Mouse (Mus musculus): ENCODE results near the gene Gm10282. TPM values are rescaled to one million over a fixed set of nuclear protein-coding genes. Genes with fewer than 3 reads are reported as not detected.

Gene Gm10282
- polyA plus RNA-seq, 1 experiment from 2014 or later, result 30.4 TPM

DNA sequence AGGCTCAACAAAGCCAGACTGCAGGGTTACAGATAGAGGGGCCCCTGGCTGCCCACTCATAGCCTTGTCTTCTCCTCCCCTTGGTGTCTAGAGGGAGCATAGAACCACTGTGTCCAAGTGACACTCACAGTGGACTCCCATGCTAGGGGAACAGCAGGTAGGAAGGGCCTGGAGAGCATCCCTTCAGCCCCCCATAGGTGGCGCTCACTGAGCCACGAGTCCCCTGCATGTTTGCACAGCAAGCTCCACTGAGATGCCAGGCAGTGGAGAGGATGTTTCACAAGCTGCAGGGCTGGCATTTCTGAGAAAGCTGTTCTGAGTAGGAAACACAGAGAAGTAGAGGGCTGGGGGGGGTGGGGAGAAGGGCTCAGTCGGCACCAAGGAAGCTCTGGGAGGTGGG lies 32.7 kb downstream of the Gm10282 start:
- Histone ChIP-seq H3K27me3 (ENCODE audit: control insufficient read depth, insufficient read depth, low read length) (no peaks in the 10 kb centered on the region), H3K9me3 (replicated peaks; ENCODE audit: control insufficient read depth, low read length) (no peaks in the 10 kb centered on the region), H3K4me3 (ENCODE audit: low read length) (no peak overlapping the region), H3K9ac (ENCODE audit: low read length) (no peak overlapping the region), H3K27ac (ENCODE audit: low read length) (no peak overlapping the region), H3K36me3 (ENCODE audit: control insufficient read depth, insufficient read depth) (no peaks in the 10 kb centered on the region), H3K4me1 (ENCODE audit: control insufficient read depth, insufficient read depth, low read length) (peaks cover 10% of the 10 kb centered on the region; the same call in 1 of the 2 replicates), H3K4me2 (ENCODE audit: low read depth, low read length) (no peak overlapping the region)
- ATAC-seq (replicated peaks; ENCODE audit: extremely low read depth, insufficient read depth, low FRiP score), result 0 out of 2 replicates have a peak, but pooled peaks have one; percentile 21
- WGBS, result 16% methylated on average over 3 of the region's 3 CpGs

DNA sequence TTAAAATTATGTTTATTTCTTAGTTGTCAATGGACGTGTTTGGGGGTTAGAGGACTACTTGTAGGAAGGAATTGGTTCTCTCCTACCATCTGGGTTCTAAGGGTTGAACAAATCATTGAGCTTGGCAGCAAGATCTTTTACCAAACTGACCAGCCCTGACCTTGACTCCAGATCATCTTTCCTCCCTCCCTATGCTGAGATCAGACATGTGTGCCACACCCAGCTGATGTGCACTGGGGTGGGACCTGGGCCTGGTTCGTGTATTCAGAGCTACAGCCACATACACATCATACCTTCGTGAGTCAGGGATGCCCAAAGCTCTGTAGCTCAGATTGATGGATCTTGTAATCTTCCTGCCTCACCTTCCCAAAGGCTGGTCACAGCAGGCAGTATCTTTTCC lies 33.4 kb downstream of the Gm10282 start:
- Histone ChIP-seq H3K4me3 (ENCODE audit: low read length) (no peak overlapping the region), H3K9me3 (replicated peaks; ENCODE audit: control insufficient read depth, low read length) (no peaks in the 10 kb centered on the region), H3K27me3 (ENCODE audit: control insufficient read depth, insufficient read depth, low read length) (no peaks in the 10 kb centered on the region), H3K9ac (ENCODE audit: low read length) (no peak overlapping the region), H3K36me3 (ENCODE audit: control insufficient read depth, insufficient read depth) (no peaks in the 10 kb centered on the region), H3K27ac (ENCODE audit: low read length) (no peak overlapping the region), H3K4me2 (ENCODE audit: low read depth, low read length) (no peak overlapping the region), H3K4me1 (ENCODE audit: control insufficient read depth, insufficient read depth, low read length) (peaks cover 7% of the 10 kb centered on the region; the same call in 1 of the 2 replicates)
- ATAC-seq (replicated peaks; ENCODE audit: extremely low read depth, insufficient read depth, low FRiP score), result no peak
- 74% methylated on average over 3 of the region's 3 CpGs for WGBS

DNA sequence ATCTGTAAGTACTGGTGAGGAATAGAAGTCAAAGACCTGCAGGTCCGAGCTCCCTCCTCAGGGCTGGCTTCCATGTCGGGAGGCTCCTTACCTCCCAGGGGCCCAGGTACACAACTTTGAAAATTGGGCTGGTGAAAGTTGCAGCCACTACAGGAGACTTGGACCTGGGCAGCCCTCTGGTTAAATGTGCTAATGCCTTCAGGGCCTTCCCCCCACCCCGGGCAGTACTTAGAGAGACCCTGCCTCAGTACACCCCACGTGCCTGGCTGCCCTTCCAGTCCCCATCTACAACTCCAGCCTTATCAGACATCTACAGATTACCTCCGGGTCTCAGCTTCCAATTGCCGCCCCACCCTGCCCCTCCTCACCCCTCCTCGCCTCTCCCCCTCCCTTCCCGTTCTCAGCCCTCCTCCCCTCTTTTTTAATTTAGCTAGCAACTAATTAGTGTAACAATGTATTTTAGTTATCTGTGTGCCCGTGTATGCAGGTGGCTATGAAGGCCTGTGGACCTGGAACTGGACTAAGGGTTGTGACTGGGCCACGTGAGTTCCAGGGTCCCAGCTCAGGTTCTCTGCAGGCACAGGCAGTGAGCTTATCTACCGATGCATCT lies 33.9 kb downstream of the Gm10282 start:
- H3K4me3 ChIP-seq (ENCODE audit: low read length), result no peak overlapping the region
- no peak for ATAC-seq (replicated peaks; ENCODE audit: extremely low read depth, insufficient read depth, low FRiP score)
- no peaks in the 10 kb centered on the region for H3K9me3 ChIP-seq (replicated peaks; ENCODE audit: control insufficient read depth, low read length)
- H3K9ac ChIP-seq (ENCODE audit: low read length), result no peak overlapping the region
- no peak overlapping the region for H3K4me2 ChIP-seq (ENCODE audit: low read depth, low read length)
- peaks cover 7% of the 10 kb centered on the region; the same call in 1 of the 2 replicates for H3K4me1 ChIP-seq (ENCODE audit: control insufficient read depth, insufficient read depth, low read length)
- no peaks in the 10 kb centered on the region for H3K27me3 ChIP-seq (ENCODE audit: control insufficient read depth, insufficient read depth, low read length)
- 66% methylated on average over 11 of the region's 11 CpGs for WGBS
- H3K36me3 ChIP-seq (ENCODE audit: control insufficient read depth, insufficient read depth), result no peaks in the 10 kb centered on the region
- H3K27ac ChIP-seq (ENCODE audit: low read length), result no peak overlapping the region

DNA sequence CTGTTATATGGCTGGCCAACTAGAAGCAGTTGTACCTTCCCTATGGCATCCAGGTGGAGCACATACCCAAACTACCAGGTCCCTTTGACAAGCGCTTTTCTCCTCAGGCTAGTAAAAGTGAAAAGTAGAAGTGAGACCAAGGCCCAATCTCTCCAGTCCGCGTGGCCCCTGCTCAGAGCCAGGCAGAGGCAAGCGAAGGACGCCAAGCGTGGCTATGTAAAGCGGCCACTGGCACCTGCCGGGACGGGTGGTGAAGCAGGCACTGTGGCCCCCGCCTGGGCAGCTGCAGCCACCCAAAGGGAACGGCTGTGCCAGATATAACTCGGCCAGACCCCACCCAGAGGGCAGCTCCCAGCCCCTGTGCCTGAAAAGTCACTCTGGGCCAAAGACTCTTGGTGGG lies 34.5 kb downstream of the Gm10282 start:
- Histone ChIP-seq H3K9me3 (replicated peaks; ENCODE audit: control insufficient read depth, low read length) (no peaks in the 10 kb centered on the region), H3K4me1 (ENCODE audit: control insufficient read depth, insufficient read depth, low read length) (peaks cover 7% of the 10 kb centered on the region; the same call in 1 of the 2 replicates), H3K27me3 (ENCODE audit: control insufficient read depth, insufficient read depth, low read length) (no peaks in the 10 kb centered on the region), H3K4me2 (ENCODE audit: low read depth, low read length) (no peak overlapping the region), H3K9ac (ENCODE audit: low read length) (no peak overlapping the region), H3K27ac (ENCODE audit: low read length) (no peak overlapping the region), H3K4me3 (ENCODE audit: low read length) (no peak overlapping the region), H3K36me3 (ENCODE audit: control insufficient read depth, insufficient read depth) (no peaks in the 10 kb centered on the region)
- ATAC-seq (replicated peaks; ENCODE audit: extremely low read depth, insufficient read depth, low FRiP score), result no peak
- WGBS, result 87% methylated on average over 12 of the region's 12 CpGs

DNA sequence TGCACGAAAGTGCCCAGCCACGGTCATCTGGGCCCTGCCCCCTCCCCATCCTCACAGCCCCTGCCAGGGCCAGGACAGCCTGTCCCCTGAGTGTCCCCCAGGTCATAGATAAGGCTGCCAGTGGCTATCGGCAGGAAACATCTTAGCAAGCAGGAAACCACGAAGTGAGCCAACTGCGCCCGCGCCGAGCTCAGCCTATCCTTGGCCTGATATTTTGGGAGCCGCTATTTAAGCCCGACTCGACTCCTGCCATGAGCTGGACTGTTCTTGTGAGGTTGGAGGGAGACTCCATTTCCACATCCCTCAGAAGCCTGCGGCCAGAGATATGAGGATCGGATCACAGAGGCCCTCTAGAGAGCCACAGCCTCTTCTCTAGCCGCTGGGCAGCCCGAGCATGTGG lies 36.7 kb downstream of the Gm10282 start:
- Histone ChIP-seq H3K36me3 (ENCODE audit: control insufficient read depth, insufficient read depth) (no peaks in the 10 kb centered on the region), H3K27ac (ENCODE audit: low read length) (peak overlapping the region; percentile 87), H3K27me3 (ENCODE audit: control insufficient read depth, insufficient read depth, low read length) (no peaks in the 10 kb centered on the region), H3K4me1 (ENCODE audit: control insufficient read depth, insufficient read depth, low read length) (peaks cover 7% of the 10 kb centered on the region; the same call in 1 of the 2 replicates), H3K9me3 (replicated peaks; ENCODE audit: control insufficient read depth, low read length) (no peaks in the 10 kb centered on the region), H3K9ac (ENCODE audit: low read length) (peak overlapping the region; percentile 32), H3K4me3 (ENCODE audit: low read length) (no peak overlapping the region), H3K4me2 (ENCODE audit: low read depth, low read length) (peak overlapping the region; percentile 33; the same call in 1 of the 2 replicates)
- WGBS, result 47% methylated on average over 15 of the region's 15 CpGs
- peak; percentile 87 for ATAC-seq (replicated peaks; ENCODE audit: extremely low read depth, insufficient read depth, low FRiP score)

DNA sequence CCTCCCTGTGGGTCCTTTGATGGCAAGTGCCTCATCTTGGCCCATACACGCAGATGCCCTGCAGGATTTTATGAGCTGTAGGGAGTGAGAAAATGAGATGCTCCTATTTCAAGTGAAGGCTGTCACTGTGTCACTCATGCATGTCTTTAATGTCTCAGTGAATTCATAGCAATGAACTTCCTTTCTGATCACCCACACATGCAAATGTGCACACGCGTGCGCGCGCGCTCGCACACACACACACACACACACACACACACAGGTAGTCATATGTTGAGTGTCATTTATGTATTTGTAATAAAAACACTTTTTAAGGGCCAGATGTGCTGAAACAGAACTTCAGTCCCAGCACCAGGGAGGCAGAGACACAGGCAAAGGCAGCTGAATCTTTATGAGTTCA lies 38.0 kb downstream of the Gm10282 start:
- WGBS, result 99% methylated on average over 8 of the region's 8 CpGs
- Histone ChIP-seq H3K9me3 (replicated peaks; ENCODE audit: control insufficient read depth, low read length) (no peaks in the 10 kb centered on the region), H3K27me3 (ENCODE audit: control insufficient read depth, insufficient read depth, low read length) (no peaks in the 10 kb centered on the region), H3K4me1 (ENCODE audit: control insufficient read depth, insufficient read depth, low read length) (peaks cover 7% of the 10 kb centered on the region; the same call in 1 of the 2 replicates), H3K4me3 (ENCODE audit: low read length) (no peak overlapping the region), H3K9ac (ENCODE audit: low read length) (no peak overlapping the region), H3K36me3 (ENCODE audit: control insufficient read depth, insufficient read depth) (no peaks in the 10 kb centered on the region), H3K27ac (ENCODE audit: low read length) (no peak overlapping the region), H3K4me2 (ENCODE audit: low read depth, low read length) (no peak overlapping the region)
- no peak for ATAC-seq (replicated peaks; ENCODE audit: extremely low read depth, insufficient read depth, low FRiP score)

DNA sequence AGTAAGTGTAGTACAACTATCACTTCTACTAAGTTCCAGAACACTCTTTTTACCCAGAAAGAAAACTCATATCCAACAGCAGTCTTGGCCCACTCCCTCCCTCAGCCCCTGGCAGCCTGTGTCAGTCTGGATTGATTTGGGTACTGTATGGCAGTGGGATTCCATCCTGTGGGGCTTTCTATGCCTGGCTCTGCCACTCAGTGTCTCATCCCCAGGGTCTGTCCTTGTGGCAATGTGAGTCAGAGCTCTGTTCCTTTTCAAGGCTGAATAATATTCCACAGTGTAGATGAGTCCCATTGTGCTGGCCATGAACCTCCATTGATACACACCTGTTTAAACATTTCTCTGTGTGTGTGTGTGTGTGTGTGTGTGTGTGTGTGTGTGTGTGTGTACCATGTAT lies 38.4 kb downstream of the Gm10282 start:
- Histone ChIP-seq H3K9ac (ENCODE audit: low read length) (no peak overlapping the region), H3K9me3 (replicated peaks; ENCODE audit: control insufficient read depth, low read length) (no peaks in the 10 kb centered on the region), H3K4me1 (ENCODE audit: control insufficient read depth, insufficient read depth, low read length) (peaks cover 7% of the 10 kb centered on the region; the same call in 1 of the 2 replicates), H3K36me3 (ENCODE audit: control insufficient read depth, insufficient read depth) (no peaks in the 10 kb centered on the region), H3K4me2 (ENCODE audit: low read depth, low read length) (no peak overlapping the region), H3K27me3 (ENCODE audit: control insufficient read depth, insufficient read depth, low read length) (no peaks in the 10 kb centered on the region), H3K27ac (ENCODE audit: low read length) (no peak overlapping the region), H3K4me3 (ENCODE audit: low read length) (no peak overlapping the region)
- no peak for ATAC-seq (replicated peaks; ENCODE audit: extremely low read depth, insufficient read depth, low FRiP score)

DNA sequence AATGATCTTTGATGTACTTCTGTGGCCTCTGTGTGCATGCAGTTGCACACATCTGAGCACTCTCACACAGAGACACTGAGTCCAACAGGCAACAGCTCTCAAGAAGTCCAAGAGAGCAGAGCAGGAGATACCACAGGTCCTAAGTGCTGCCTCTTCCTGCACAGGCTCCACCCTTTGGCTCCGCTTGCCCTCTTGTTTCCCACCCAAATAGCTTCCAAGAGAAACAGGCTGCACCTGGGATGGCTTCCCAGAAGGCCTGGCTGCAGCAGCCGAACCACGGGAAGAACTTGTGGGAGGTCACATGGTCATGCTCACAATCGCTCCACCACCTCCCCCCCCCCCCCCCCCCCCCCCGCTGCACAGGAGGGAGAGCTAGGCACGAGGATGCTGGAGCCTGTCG lies 39.7 kb downstream of the Gm10282 start:
- no peak overlapping the region for H3K9ac ChIP-seq (ENCODE audit: low read length)
- H3K4me3 ChIP-seq (ENCODE audit: low read length), result no peak overlapping the region
- H3K9me3 ChIP-seq (replicated peaks; ENCODE audit: control insufficient read depth, low read length), result no peaks in the 10 kb centered on the region
- 36% methylated on average over 6 of the region's 7 CpGs for WGBS
- no peak for ATAC-seq (replicated peaks; ENCODE audit: extremely low read depth, insufficient read depth, low FRiP score)
- no peak overlapping the region for H3K4me2 ChIP-seq (ENCODE audit: low read depth, low read length)
- peaks cover 18% of the 10 kb centered on the region for H3K4me1 ChIP-seq (ENCODE audit: control insufficient read depth, insufficient read depth, low read length)
- no peaks in the 10 kb centered on the region for H3K36me3 ChIP-seq (ENCODE audit: control insufficient read depth, insufficient read depth)
- no peak overlapping the region for H3K27ac ChIP-seq (ENCODE audit: low read length)
- H3K27me3 ChIP-seq (ENCODE audit: control insufficient read depth, insufficient read depth, low read length), result no peaks in the 10 kb centered on the region

DNA sequence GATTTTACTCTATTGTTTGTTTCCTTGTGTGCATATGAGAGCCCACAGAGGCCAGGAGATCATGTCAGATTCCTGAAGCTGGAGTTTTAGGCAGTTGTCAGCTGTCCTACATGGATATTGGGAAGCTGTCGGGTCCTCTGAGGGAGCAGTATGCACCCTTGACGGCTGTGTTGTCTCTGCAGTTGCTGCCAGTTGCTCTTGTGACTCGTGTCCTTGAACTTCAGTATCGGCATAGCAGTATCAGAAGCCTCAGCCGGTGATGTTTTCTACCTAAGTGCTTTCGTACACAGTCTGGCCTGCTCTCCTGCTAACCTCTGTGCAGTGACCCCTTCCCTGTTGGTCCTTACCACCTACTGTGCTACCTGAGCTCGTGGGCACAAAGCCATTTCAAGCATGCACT lies 41.6 kb downstream of the Gm10282 start:
- Histone ChIP-seq H3K9me3 (replicated peaks; ENCODE audit: control insufficient read depth, low read length) (no peaks in the 10 kb centered on the region), H3K4me1 (ENCODE audit: control insufficient read depth, insufficient read depth, low read length) (peaks cover 15% of the 10 kb centered on the region), H3K4me2 (ENCODE audit: low read depth, low read length) (no peak overlapping the region), H3K27ac (ENCODE audit: low read length) (no peak overlapping the region), H3K4me3 (ENCODE audit: low read length) (no peak overlapping the region), H3K9ac (ENCODE audit: low read length) (no peak overlapping the region), H3K36me3 (ENCODE audit: control insufficient read depth, insufficient read depth) (no peaks in the 10 kb centered on the region), H3K27me3 (ENCODE audit: control insufficient read depth, insufficient read depth, low read length) (no peaks in the 10 kb centered on the region)
- no peak for ATAC-seq (replicated peaks; ENCODE audit: extremely low read depth, insufficient read depth, low FRiP score)
- WGBS, result 45% methylated on average over 7 of the region's 7 CpGs
